Mouse (Mus musculus) hindbrain, embryonic 15.5 days (tissue): ENCODE data around the gene Ddx51. TPM values are rescaled to one million over a fixed set of nuclear protein-coding genes. Genes with fewer than 3 reads are reported as not detected.

Experiments used
- ATAC-seq: fragments of 200-750 bp; cut with Nextera tagmentation; 2 replicates; pipeline ENCODE4 v1.8.0; 2017; ENCODE audit warnings: low read depth, moderate number of reproducible peaks, moderate TSS enrichment; ENCODE audit not compliant: low FRiP score
- H3K27ac ChIP-seq: fragments of 300-500 bp; sonication (generic); replicated peaks from 2 replicates; pipeline ENCODE4 v1.5.1; 2015; ENCODE audit warnings: mild to moderate bottlenecking, inconsistent platforms
- H3K27me3 ChIP-seq: fragments of 300-500 bp; sonication (generic); 2 replicates; pipeline ENCODE4 v1.6.1; 2015; ENCODE audit warnings: control low read depth, inconsistent platforms
- H3K36me3 ChIP-seq: fragments of 300-500 bp; sonication (generic); 2 replicates; pipeline ENCODE4 v1.6.1; 2015; ENCODE audit warnings: control low read depth, inconsistent platforms
- H3K4me1 ChIP-seq: fragments of 300-500 bp; sonication (generic); replicated peaks from 2 replicates; pipeline ENCODE4 v1.6.1; 2015; ENCODE audit warnings: control low read depth, inconsistent platforms
- H3K4me2 ChIP-seq: fragments of 300-500 bp; sonication (generic); 2 replicates; pipeline ENCODE4 v1.6.1; 2015; ENCODE audit warnings: moderate library complexity, mild to moderate bottlenecking, inconsistent platforms
- H3K4me3 ChIP-seq: fragments of 300-500 bp; sonication (generic); 2 replicates; pipeline ENCODE4 v1.5.1; 2015; ENCODE audit warnings: mild to moderate bottlenecking, inconsistent platforms
- H3K9ac ChIP-seq: fragments of 300-500 bp; sonication (generic); 2 replicates; pipeline ENCODE4 v1.6.1; 2015; ENCODE audit warnings: inconsistent platforms
- H3K9me3 ChIP-seq: fragments of 300-500 bp; sonication (generic); 2 replicates; pipeline ENCODE4 v1.6.1; 2016; ENCODE audit warnings: control low read depth, inconsistent platforms
- WGBS: fragments of 180-500 bp; shearing (Covaris S2); methylation state at CpG from one replicate; pipeline ENCODE4 v1.1.7; 2015; 5-methylcytosine and 5-hydroxymethylcytosine counted together
- microRNA-seq: library from miRNA; unstranded; fragments of <30 nt; microRNA quantifications from one replicate; pipeline ENCODE4, GENCODE M21; 2016
- polyA plus RNA-seq: library from polyadenylated mRNA; unstranded; fragments of >200 nt; fragmentation: Nextera tagmentation; extraction: Ambion mirVana; gene quantifications from 2 replicates; pipeline ENCODE4 v1.2.1, GENCODE M21; 2015

The Ddx51 gene
- polyA plus RNA-seq, 1 experiment from 2014 or later = 19.3 TPM

DNA sequence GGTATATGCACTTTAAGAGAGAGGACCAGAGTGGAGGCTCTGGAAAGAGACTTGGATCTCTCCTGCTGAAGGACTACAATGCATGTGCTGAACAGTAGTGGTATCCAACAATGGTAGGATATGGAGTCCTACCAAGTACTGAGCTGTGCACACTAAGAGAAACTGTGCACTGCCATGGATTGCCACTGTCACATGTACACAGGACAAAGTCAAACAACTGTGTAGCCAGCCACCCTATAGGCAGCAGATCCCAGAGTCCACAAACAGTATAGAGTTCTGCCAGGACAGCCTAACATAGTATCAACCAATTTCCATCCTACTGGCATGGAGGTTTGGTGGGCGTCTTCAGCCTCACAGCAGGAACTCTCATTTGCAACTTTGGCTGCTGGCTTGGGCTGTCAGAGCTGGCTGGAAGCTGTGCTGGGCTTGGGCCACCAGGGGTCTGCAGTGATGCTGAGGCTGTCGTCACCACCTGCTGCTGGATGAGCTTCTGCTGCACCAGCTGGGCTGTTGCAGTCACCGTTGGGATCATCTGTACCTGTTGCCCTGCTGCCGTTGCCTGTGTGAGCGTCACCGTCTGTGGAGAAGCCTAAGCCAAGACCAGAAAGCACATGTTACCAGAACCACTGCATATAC, 12.4 kb downstream of the Ddx51 start:
- peaks cover 92% of the 10 kb centered on the region for H3K36me3 ChIP-seq
- 61% methylated on average over 6 of the region's 6 CpGs for WGBS
- no peak overlapping the region for H3K27ac ChIP-seq
- ATAC-seq = no peak
- H3K4me3 ChIP-seq = no peak overlapping the region
- H3K4me2 ChIP-seq = no peak overlapping the region
- no peaks in the 10 kb centered on the region for H3K4me1 ChIP-seq
- H3K9ac ChIP-seq = no peak overlapping the region
- no peaks in the 10 kb centered on the region for H3K9me3 ChIP-seq
- no peaks in the 10 kb centered on the region for H3K27me3 ChIP-seq

DNA sequence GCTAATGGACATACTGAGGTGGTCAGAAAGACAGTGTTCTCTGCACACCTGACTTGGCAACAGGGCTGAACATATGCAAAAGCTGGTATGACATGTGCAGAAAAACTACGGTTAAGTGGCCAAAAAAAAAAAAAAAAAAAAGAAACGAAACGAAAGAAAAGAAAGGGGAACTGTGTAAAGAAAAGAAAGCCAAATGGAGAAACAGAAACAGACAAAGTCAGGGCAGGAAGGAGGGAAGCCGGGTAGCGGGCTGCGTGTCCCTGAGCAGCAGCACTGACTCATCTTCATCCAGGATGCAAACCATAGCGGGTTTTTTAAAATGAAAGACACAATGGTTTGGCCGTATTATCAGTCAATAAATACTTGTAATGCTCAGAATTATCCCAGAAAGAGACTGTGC, 28.8 kb downstream of the Ddx51 start:
- H3K4me3 ChIP-seq = no peak overlapping the region

DNA sequence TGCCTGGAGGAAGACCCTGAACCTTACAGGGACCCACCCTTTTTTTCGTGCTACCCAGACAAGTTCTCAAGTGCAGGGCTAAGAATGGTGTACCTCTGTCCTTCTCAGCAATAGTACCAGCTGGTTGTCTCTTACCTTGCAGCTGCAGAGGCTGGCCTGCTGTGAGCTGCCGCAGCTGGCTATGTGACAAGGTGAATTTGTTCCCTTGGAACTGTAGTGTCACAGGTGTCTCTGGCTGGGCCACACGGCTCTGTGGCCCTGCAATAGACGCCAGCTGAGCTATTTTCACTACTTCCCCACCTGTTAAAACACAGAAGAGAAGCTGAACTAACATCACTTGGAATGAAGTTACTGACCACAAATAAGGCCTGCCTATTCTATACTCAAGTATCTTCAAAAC, 45.4 kb downstream of the Ddx51 start:
- H3K9me3 ChIP-seq = no peaks in the 10 kb centered on the region
- no peak overlapping the region for H3K4me3 ChIP-seq
- no peak overlapping the region for H3K9ac ChIP-seq
- H3K4me2 ChIP-seq = no peak overlapping the region
- H3K4me1 ChIP-seq = no peaks in the 10 kb centered on the region
- H3K27ac ChIP-seq = no peak overlapping the region
- peaks cover 88% of the 10 kb centered on the region for H3K36me3 ChIP-seq
- no peaks in the 10 kb centered on the region for H3K27me3 ChIP-seq
- 95% methylated on average over 4 of the region's 4 CpGs for WGBS
- ATAC-seq = no peak

More for the DNA sequence above, 28.8 kb downstream of the Ddx51 start:
- Histone ChIP-seq H3K27me3 (no peaks in the 10 kb centered on the region), H3K4me1 (no peaks in the 10 kb centered on the region), H3K9me3 (no peaks in the 10 kb centered on the region), H3K9ac (no peak overlapping the region), H3K27ac (no peak overlapping the region), H3K4me2 (no peak overlapping the region), H3K36me3 (peaks cover 90% of the 10 kb centered on the region)
- WGBS = 94% methylated on average over 8 of the region's 8 CpGs
- ATAC-seq = no peak

DNA sequence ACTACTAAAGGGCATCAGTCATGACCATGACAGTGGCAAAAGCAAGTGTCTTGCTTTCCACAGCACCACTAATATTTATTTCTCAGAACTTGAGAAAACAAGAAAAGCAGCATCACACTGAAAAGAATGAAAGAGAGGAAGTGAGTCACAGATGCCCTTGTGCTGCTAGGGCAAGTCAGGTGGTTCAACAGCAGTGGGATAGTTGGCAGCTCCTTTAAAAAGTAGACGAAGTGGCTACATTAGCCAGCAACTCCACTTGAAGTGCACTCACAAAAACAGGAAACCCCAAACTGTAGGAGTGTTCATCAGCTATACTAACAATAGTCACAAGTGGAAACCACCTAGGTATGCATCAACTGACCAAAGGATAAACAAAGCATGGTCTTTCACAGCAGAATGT, 50.8 kb downstream of the Ddx51 start:
- Histone ChIP-seq H3K36me3 (peaks cover 91% of the 10 kb centered on the region), H3K9ac (no peak overlapping the region), H3K27ac (no peak overlapping the region), H3K4me1 (no peaks in the 10 kb centered on the region), H3K9me3 (no peaks in the 10 kb centered on the region), H3K4me3 (no peak overlapping the region), H3K27me3 (no peaks in the 10 kb centered on the region), H3K4me2 (no peak overlapping the region)
- WGBS = 92% methylated on average over 1 of the region's 1 CpGs
- ATAC-seq = no peak

DNA sequence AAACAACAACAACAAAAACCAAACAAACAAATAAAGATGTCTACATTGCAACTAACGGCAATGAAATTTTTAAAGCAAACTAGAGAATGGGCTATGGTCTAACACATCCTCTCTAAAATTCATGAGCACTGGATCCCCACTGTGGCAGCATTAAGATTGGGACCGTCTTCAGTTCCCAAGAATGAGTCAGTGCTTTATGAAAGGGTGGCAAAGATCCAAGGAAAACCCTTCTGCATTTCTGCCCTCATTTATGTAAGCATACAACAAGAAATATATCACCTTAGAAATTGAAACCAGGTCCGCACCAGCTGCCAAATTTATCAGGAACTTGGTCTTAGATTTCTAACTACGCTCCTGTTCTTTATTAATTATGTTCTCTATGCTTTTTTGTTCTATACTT, 56.0 kb downstream of the Ddx51 start:
- H3K36me3 ChIP-seq = peaks cover 66% of the 10 kb centered on the region
- no peak overlapping the region for H3K4me3 ChIP-seq
- no peaks in the 10 kb centered on the region for H3K9me3 ChIP-seq
- H3K27me3 ChIP-seq = no peaks in the 10 kb centered on the region
- no peak overlapping the region for H3K4me2 ChIP-seq
- H3K27ac ChIP-seq = no peak overlapping the region
- ATAC-seq = no peak
- no peaks in the 10 kb centered on the region for H3K4me1 ChIP-seq
- WGBS = 87% methylated on average over 4 of the region's 4 CpGs
- H3K9ac ChIP-seq = no peak overlapping the region

Small RNAs within 50 kb of the gene (microRNA-seq; reads per million reads assigned to microRNA genes)
- gene Mir7026 = 4.6 reads per million, percentile 19 among the genes with 10 or more reads in this experiment

Other genes with a start within 250 kb of the Ddx51 start
- 20.8 and 25.1 TPM in 2 replicates for gene Fbrsl1, start 204.9 kb upstream of the Ddx51 start, polyA plus RNA-seq
- 23.9 and 26.4 TPM in 2 replicates for gene Galnt9, start 109.1 kb upstream of the Ddx51 start, polyA plus RNA-seq
- 42.7 and 46.1 TPM in 2 replicates for gene Noc4l, start within 50 bp of the Ddx51 start, polyA plus RNA-seq
- 50.8 and 51.3 TPM in 2 replicates for gene Ep400, start 117.3 kb downstream of the Ddx51 start, polyA plus RNA-seq
- 22.8 and 23.3 TPM in 2 replicates for gene Pus1, start 127.2 kb downstream of the Ddx51 start, polyA plus RNA-seq
- 28.5 and 29.5 TPM in 2 replicates for gene Ulk1, start 156.6 kb downstream of the Ddx51 start, polyA plus RNA-seq
- 9.6 and 12.2 TPM in 2 replicates for gene Hscb, start 186.3 kb downstream of the Ddx51 start, polyA plus RNA-seq
- gene Chek2, start 186.5 kb downstream of the Ddx51 start, polyA plus RNA-seq = 8.3 and 9.5 TPM in 2 replicates
- 19.1 and 20.5 TPM in 2 replicates for gene Ttc28, start 226.4 kb downstream of the Ddx51 start, polyA plus RNA-seq